ENCODE assay signal across 8 mouse cellular contexts in the genomic region with DNA sequence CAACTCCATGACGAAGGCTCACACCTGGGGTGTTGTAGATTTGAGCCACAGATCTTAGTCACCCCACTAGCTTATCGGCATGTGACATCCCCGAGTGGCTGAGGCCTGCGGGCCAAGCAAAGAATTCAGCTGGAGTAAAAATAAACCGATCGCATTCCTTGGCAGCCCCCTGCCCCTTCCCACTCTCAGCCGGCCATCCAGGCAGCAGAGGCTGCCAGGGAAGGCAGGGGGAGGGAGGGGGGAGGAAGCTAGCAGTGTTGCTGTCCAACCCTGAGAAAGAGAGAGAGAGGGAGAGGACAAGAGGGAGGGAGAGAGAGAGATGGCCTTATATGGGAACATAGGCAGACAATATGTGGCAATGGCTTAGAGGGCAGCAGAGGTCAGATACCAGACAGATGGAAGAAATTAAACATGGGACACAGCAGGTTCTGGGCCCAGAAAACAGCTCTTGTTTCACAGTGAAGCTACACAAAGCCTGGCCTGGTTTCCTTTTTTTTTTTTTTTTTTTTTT. TPM values are rescaled to one million over a fixed set of nuclear protein-coding genes. Genes with fewer than 3 reads are reported as not detected.
DNase-seq lines count a peak whose midpoint lies in the region; TF ChIP-seq lines count a peak whose summit lies in the region.

No protein-coding gene starts in this region.

- no peak overlapping the region for H3K4me3 ChIP-seq in brown adipose tissue, adult 24 weeks (ENCODE audit: insufficient read depth, low read depth, low read length)
- no peak overlapping the region for H3K4me3 ChIP-seq in kidney, adult 2 months (ENCODE audit: insufficient read depth, low read depth, low read length)

- H3K27ac ChIP-seq in brown adipose tissue, adult 24 weeks (replicated peaks; ENCODE audit: low read depth, low read length): peak overlapping the region; percentile 83
- H3K27ac ChIP-seq in kidney, adult 2 months (ENCODE audit: insufficient read depth, low read depth, low read length): peak overlapping the region; percentile 25; the same call in 1 of the 2 replicates

- peak; percentile 66 to 79 for DNase-seq in cerebellum, postnatal 14 days
- DNase-seq in cerebellum, postnatal 36 days: no peak
- DNase-seq in heart, adult 18-20 months: peak; percentile 85 to 89
- peak; percentile 62 for DNase-seq in kidney, adult 2 months
- DNase-seq in lung, postnatal 25 days (ENCODE audit: low spot score): peak; percentile 64
- peak; percentile 60 for DNase-seq in yolk sac, embryonic 10.5 days (ENCODE audit: low spot score)
- DNase-seq in B cell, adult 2 months: no peak

- no peaks in the 10 kb centered on the region for H3K27me3 ChIP-seq in kidney, adult 2 months (replicated peaks; ENCODE audit: control insufficient read depth, insufficient read depth, low read length)

- no peak for TF ChIP-seq CTCF in kidney, adult 2 months (conservative IDR thresholded peaks at IDR 0.05; ENCODE audit: insufficient read depth, insufficient read length, low read depth, low read length)

- no peak for TF ChIP-seq POLR2A in kidney, adult 2 months (IDR thresholded peaks at IDR 0.05; ENCODE audit: low read depth, low read length)

- H3K36me3 ChIP-seq in kidney, adult 2 months (ENCODE audit: control insufficient read depth, insufficient read depth, low read length): no peaks in the 10 kb centered on the region

- 0 out of 2 replicates have a peak, but pooled peaks cover 4% of the 10 kb centered on the region for H3K4me1 ChIP-seq in brown adipose tissue, adult 24 weeks (ENCODE audit: control insufficient read depth, insufficient read depth, insufficient read length, low read length)
- no peaks in the 10 kb centered on the region for H3K4me1 ChIP-seq in kidney, adult 2 months (ENCODE audit: control insufficient read depth, insufficient read depth, low read length)

- WGBS in kidney, adult 2 months: 43% methylated on average over 7 of the region's 7 CpGs

RNA-seq across cellular contexts. Expression of gene Ift81, which starts 7.1 kb away (rescaled TPM):
- 23.3 and 26.5 TPM in 2 replicates for polyA plus RNA-seq in brown adipose tissue, adult 24 weeks (2012; ENCODE audit: insufficient read depth, insufficient read length, missing spikeins)
- total RNA-seq in heart, adult 18-20 months (2021): 10 to 100 TPM; 68.8 to 69.9 TPM
- 2.0 and 3.4 TPM in 2 replicates for polyA plus RNA-seq in kidney, adult 2 months (2012; rRNA removed)

RNA-seq across cellular contexts. Expression of gene P2rx7, which starts 22.3 kb away (rescaled TPM):
- 1.5 and 1.6 TPM in 2 replicates for polyA plus RNA-seq in brown adipose tissue, adult 24 weeks (2012; ENCODE audit: insufficient read depth, insufficient read length, missing spikeins)
- total RNA-seq in heart, adult 18-20 months (2021): 1 to 10 TPM; 2.9 to 3.1 TPM
- 5.1 and 5.3 TPM in 2 replicates for polyA plus RNA-seq in kidney, adult 2 months (2012; rRNA removed)

Comparison
In these comparisons a context has a peak if more than half of its experiments do, and no peak if none do; other contexts are left out.
1. DNase-seq: peak in cerebellum, postnatal 14 days (2 of 2), heart, adult 18-20 months (2 of 2), kidney, adult 2 months (single experiment), lung, postnatal 25 days (single experiment) and yolk sac, embryonic 10.5 days (single experiment); none in cerebellum, postnatal 36 days (0 of 2) and B cell, adult 2 months (0 of 2).